Mouse (Mus musculus) cerebellum, adult (tissue): ENCODE measurements around the gene Cyp11a1.

Source experiments
- ATAC-seq: cut with Nextera tagmentation; 2 replicates; pipeline ENCODE4 v1.9.2; 2017; ENCODE audit warnings: mild to moderate bottlenecking, moderate library complexity, mixed read lengths; ENCODE audit not compliant: insufficient number of reproducible peaks, low FRiP score, low TSS enrichment

Cyp11a1 gene

DNA sequence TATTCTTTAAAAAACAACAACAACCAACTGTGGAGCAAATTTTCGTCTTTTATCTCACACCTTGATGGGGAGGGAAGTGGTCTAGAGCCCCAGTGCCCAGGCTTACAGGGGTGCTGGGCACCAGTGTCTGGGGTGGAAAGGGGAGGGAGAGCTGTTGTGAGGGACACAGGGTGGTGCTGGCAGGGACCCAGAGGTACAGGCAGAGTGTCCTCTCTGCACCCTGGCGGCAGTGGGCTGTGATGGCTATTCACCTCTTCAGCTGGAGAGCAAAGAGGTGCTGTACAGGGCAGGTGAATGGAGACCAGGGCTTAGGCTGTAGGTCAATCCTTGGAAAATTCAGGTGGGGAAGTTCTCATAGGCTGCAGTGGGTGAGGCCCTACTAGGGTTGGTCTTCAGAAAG lies 6.5 kb upstream of the Cyp11a1 start:
- ATAC-seq, result no peak

DNA sequence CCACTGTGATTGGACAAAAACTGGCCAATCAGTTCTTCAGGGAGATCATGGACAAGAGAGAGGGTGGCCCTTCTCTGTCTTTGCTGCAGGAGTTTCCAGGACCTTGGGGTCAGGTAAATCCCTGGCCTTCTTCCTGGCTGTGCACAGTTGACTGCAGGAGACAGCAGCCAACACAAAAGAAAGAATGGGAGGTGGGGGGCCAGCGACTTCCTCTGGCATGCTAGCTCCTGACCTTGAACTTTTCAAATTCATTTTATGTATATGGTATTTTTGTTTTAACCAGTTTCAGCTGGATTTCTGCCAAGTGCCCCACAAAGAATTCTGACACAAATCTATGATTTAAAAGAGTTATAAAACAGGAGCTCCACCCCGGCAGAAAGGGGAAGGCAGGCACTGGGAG lies 2.9 kb upstream of the Cyp11a1 start:
- no peak for ATAC-seq

DNA sequence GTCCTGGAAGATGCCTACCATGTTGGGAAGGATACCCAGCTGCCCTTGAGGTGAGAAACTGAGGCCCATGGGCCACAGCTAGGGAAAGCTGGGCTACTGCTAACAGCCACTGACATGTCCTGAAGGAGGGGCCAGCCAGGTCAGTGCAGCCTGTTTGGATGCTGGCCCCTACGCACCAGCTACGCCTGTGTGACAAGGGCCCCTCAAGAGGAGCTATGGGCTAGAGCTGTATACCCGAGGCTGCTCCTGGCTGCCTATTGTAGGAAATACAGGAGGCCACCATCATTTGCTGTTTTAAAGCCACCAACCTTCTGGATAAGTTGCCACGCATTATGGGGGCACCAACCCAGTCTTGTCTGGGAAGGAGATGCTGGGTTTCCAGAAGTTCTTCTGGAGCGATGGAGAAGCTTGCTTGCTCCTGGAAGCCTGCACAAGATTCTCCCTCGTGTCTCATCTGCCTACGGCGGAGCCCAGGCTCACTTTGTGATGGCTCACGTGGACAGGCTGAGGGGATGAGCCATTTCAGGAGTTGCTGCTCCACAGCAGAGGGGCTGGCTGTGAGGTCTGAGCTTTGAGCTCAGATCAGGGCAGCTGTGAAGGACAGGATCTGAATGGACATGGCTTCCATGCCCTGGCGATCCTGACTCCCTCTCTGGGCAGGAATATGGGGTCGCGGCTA lies 2.3 kb downstream of the Cyp11a1 start:
- ATAC-seq, result no peak

DNA sequence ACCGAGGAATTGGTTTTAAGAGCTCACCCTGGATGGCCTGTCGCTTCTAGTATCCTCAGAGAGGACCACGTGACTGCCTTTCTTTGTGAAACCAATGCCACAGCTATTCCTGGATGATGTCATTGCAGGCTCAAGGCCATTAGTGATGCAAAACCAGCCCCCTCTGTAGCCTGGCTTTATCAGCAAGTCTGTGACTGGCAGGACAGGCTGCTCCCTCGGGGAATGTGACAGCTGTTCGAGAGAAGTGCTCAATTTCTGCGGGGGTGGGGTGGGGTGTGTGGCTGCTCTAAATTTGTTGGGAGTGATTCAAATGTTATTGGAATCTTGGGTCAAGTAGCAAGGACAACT lies 2.8 kb downstream of the Cyp11a1 start:
- ATAC-seq, result no peak

DNA sequence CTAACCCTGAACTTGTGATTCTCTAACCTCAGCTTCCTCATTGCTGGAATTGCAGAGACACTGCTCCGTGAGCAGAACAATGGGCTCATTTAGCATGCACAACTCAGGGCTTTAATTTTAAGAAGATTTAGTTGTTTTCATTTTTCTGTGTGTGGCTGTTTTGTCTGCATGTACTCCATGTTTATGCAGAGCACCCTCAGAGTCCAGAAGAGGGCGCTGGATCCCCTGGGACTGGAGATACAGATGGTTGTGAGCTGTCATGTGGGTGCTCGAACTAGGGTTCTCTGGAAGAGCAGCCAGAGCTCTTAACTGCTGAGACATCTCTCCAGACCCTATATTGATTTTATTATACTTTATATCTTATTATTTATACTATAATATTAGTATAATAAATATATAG lies 3.4 kb downstream of the Cyp11a1 start:
- no peak for ATAC-seq

DNA sequence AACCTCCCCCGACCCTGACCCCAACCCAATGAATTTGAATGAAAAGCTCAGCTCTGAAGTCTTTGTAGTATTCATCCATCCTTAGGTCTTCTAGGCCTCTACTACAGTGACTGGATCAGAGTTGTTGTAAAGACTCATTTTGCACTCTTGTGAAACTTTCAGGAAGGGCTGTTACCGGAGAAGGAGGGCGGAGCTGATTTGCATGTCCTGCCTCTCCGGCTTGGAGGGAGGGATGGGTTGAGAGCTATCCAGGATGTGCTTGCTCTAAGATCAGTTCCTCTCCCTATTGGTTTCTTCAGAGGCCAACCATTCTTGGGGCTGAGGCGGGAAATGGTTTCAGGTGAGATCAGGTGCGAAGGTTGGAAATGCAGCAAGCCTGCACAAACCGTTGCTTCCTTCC lies 4.8 kb downstream of the Cyp11a1 start:
- no peak for ATAC-seq

DNA sequence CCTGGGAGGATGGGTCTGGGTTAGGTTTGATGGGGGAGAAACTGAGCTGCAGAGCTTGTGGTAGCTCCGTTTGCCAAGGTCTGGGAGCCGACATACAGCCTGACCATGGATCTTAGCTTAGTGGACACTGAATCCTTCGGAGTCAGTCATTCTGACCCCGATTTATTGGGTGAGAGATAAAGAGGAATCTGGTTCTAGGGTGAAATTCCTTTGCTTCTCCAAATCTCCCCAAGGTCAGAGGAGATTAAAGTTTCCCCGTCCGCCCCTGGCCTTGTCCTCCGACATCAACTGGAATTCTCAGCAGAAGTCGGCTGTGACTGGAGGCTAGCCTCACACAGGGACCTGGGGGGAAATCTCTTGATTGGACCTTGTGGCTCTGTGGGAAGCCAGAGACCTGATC lies 5.3 kb downstream of the Cyp11a1 start:
- no peak for ATAC-seq

DNA sequence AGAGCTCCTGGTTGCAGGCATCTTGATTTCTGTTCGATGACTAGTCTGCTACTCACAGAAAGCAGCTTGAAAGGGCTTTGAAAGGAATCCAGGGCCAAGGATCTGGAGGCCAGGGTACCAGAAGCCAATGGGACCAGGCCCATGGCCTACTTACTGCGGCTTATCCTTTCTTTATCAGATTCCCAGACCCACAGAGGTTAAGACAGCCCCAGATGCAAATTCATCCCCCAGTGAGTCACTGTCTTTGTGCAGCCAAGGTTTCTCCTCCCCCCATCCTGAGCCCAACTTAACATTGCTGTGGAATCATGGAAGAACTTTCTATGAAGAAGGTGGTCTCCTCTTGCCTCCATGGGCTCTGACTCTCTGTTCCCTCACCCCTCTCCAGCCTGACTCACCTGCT lies 6.3 kb downstream of the Cyp11a1 start:
- ATAC-seq, result no peak

DNA sequence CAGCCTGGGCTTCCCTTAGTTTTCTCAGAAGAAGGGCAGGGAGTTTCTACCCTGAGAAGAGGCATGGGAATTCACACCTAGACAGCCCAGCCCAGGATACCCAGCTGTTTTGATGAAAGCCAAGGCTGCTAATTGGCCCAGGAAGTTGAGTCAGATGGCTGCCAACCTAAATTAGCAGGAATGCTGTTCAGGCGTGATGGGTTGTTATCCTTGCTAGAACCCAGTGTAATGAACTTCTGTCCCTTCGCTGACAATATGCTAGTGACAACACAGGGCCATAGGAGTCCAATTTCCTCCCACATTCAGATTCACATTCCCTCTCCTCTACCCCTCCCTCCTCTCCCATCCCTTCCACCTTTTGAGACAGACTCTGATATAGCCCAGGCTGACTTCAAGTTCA lies 6.7 kb downstream of the Cyp11a1 start:
- ATAC-seq, result no peak

DNA sequence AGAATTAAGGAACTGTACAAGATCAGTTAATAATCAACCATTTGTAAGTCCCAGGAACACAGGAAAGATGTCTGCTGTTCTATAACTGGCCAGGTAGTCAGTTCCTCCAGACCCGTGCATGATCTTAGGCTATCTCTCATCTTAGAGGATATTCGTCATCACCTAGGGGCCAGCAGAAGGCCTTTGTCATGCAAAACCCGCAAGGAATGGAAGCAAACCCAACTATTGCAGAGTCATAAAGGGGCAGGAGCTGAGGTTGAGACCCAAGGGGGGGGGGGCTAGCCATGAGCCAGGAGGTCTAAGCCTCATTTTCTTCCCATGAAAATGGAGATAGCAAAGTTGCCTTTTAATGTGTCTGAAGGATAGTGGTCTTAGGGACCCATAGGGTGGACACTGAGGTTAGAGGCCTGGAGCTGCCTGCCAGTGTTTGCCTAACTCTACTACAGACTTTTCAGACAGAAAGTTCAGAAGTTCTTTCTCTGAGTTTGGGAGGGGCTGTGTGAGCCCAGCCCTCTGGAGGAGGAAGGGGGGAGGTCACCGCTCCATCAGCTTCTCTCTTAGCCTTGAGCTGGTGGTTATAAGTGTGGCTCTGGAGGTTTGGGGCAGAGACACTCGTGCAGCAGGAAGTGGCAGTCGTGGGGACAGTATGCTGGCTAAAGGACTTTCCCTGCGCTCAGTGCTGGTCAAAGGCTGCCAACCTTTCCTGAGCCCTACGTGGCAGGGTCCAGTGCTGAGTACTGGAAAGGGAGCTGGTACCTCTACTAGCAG lies 8.4 kb downstream of the Cyp11a1 start:
- ATAC-seq, result no peak

DNA sequence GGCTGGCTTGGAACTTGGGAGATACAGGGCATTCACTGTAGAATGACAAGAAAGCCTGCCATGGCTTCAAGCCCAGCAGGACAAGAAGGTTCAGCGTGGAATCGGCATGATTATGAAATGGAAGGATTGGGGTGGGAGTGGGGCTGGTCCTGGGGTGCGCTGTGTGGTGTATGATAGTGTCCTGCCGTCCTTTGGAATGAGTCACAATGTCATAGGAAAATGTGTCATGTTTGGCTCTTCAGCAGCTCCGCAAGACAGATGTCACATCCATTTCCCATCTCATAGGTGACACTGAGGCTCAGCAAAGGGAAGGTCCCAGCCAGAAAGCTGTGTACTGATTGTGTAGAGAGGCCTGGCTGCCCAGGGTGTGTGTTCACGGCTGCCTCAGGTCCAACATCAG lies 9.6 kb downstream of the Cyp11a1 start:
- ATAC-seq, result no peak

DNA sequence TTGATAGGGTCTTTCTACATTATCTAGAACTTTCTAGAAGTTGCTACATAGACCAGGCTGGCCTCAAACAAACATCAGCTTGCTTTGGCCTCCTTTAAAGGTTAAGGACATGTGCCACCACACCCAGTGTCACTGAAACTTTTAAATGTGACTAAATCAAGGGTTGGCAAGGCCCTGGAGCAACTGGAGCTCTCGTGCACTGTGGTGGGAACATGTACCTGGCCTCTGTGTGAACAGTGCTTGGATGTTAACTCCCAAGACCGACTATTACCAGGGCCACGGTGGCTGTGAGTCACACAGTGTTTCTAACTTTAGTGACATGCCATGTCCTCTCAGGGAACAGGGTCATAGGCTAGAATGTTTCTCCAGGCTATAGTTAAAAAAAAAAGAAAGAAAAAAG lies 10.8 kb downstream of the Cyp11a1 start:
- no peak for ATAC-seq

DNA sequence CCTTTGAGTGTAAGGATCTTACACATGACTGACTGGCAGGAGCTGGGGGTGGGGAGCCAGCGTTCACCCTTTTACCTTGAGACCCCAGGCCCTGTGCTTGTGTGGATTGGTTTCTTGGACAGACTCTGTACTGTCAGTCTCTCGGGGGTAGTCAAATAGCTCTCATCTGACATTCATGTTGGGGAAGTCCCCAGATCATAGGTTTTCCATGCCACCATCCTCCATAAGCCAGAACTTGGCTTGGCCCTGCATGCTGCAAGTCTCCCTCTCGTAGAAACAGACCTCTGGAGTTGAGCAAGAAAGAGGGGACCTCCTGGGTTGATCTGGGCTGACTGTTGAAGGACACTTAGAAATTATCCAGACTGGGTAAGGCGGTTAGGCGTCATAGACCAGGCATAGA lies 12.2 kb downstream of the Cyp11a1 start:
- ATAC-seq, result no peak

DNA sequence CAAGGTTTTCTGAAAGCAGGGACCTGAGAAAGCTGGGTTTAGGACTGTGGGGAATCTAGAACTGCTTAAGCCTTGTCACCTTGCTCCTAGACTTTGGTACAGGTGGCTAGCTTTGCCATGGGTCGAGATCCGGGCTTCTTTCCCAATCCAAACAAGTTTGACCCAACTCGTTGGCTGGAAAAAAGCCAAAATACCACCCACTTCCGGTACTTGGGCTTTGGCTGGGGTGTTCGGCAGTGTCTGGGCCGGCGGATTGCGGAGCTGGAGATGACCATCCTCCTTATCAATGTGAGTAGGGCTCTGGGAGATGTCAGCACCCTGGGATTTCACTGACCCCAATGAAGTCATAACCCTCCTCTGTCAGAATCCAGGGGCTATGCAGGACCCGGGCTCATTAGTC lies 19.8 kb downstream of the Cyp11a1 start:
- ATAC-seq, result no peak

DNA sequence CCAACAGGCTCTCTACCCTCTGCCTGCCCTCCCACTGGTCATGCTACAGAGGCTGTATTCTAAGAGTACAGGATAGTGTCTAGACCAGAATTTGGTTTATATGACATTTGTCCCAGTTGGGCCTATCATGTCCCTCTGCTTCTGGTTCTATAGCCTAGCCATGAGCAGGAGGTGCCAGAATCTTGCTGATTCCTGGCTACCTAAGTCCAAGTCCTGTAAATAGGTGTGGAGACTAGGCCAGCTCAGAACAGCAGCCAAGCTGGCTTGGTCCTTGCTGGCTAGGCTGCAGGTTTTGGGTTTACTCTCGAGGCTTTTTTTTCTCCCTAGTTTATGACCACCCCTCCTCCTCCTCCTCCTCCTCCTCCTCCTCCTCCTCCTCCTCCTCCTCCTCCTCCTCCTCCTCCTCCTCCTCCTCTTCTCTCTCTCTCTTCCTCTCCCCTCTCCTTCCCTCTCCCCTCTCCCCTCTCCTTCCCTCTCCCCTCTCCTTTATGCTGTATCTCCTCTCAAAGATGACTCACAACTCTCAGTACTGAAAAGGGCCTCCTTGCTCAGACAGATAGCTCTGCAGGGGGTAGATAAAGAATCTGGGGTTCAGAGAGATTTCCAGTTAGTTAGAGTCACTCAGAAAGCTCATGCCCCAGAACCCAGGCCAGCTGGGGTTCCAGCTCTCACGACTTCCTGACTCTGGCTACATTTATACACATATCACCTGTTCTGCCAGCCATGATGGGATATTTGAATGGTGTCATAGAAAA lies 21.4 kb downstream of the Cyp11a1 start:
- ATAC-seq, result no peak

DNA sequence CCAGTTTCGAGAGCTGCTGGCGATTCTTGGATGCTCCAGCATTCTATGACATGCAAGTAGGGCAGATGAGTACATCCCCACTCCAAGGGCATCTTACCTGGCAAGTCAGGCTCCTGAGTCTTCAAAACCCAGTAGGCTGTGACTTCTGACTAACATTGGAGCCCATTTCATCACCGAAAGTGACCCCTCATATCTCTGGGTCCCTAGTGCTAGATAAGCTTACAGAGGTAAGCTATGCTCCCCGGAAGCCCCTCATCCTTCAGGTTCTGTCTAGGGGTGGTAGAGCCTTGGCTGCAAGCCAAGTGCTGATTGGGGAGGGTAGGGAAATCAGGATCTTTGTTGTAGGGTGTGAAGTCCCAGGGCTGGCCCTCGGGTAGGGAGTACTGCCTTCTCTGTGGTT lies 22.6 kb downstream of the Cyp11a1 start:
- ATAC-seq, result no peak

DNA sequence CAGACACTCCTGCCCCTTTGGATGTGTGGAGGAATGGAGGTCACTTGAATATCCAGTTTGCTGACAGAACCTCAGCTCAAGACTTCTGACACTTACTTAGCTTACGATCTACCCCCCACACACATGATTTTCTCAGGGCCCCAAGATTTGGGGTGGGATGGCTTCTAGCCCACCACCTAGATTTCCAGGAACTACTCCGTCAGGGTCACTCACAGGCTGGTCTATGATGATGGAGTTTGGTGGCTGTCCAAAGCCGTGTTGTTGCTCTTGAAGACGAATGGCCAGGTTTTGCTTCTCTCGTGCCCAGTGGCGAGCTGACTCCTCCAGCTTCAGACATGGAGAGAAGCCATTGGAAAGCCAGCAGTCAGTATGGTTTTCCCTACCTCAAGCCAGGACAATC lies 23.4 kb downstream of the Cyp11a1 start:
- no peak for ATAC-seq

DNA sequence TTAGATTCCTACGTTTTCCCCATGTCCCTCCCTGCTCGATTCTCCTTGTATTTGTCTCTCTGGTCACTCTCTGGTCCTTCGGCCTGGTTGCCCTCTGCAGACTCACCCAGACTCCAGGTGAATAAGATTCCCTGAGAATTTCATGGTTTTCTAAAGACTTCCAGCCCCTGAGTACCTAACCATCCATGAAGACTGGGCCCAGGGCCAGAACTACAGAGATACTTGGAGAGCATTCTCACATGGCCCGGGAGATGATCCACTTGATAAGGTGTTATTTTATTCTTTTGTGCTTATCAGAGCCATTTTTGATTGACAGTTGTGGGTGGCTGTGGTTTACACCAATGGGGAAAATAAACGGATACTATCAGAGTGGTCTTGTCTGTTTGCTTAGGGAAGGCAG lies 25.7 kb downstream of the Cyp11a1 start:
- ATAC-seq, result no peak

DNA sequence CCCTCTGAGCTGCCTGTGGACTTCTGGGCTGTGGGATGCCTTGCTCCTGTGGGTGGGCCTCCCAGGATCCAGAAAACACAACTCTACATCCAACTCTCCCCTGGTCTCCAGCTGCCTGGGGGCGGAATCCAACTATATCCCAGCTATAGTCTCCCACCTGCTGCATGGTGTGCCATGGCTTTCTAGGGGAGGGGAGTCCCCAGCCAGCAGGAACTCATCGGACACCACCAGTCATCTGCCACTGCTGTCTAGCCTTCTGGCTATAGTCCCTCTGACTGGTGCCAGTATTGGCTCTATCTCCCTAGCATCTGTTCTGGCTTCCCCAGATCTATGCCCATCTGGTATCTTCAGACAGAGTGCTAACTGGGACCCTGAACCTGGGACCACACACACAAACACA lies 29.3 kb downstream of the Cyp11a1 start:
- no peak for ATAC-seq

DNA sequence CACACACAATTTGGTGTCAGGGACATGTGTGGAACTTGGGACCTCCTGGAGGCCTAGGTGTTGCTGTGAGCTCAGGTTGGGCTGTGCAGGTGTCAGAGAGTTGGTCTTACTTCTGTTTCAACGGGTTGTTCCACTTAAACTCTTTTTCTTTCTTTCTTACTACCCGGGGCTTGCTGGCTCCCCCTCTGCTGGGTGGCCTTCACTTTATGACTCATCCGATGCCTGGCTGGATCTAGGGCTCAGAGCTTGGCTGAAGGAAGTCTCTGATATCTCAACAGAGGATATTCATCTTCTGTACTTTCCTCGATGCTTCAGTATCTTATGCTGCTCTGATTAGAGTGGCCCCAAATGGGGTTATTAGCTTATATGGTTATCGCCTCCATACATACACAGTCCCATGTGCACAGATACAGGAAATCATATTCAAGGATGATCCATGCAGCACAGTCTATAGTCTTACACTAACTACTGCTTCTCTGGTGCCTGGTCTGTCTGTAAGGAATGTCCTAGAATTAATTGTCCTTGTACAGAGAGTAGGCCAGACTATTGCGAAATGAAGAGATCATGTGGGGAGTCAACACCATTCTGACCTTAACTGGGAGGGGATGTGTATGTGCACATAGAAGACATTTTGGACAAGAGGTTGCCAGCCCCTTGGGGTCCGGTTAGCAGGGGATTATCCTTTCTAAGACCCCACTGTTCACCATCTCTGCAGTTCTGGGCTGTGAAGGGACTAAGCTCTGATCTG lies 29.9 kb downstream of the Cyp11a1 start:
- ATAC-seq, result no peak

DNA sequence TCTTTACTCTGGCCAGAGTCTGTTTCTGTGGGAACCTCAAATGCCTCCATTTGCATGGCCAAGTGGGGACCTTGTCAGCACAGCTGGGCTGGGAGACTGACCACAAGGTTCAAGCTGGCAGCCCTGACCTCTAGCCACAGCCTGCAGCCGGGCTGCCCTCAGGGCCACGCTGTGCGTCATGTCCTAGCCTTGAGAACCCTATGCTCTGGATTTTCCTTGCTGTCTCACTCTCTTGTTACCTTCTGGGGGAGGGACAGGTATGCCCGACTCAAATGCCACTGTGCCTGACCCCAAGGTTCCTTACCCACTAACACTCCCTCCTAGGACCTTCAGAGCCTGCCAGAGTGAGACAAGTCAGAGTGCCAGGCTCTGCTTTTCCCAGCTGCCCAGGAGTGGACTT lies 30.8 kb downstream of the Cyp11a1 start:
- ATAC-seq, result no peak
